Mouse (Mus musculus) cerebellum, postnatal 36 days (tissue): ENCODE measurements around the gene Prrt4.

Experiments used
- DNase-seq, 2 experiments: peaks; one replicate each; pipeline ENCODE4 v3.0.0; 2021 to 2022; ENCODE audit warnings: mixed read lengths in 2 of 2

Prrt4 gene

DNA sequence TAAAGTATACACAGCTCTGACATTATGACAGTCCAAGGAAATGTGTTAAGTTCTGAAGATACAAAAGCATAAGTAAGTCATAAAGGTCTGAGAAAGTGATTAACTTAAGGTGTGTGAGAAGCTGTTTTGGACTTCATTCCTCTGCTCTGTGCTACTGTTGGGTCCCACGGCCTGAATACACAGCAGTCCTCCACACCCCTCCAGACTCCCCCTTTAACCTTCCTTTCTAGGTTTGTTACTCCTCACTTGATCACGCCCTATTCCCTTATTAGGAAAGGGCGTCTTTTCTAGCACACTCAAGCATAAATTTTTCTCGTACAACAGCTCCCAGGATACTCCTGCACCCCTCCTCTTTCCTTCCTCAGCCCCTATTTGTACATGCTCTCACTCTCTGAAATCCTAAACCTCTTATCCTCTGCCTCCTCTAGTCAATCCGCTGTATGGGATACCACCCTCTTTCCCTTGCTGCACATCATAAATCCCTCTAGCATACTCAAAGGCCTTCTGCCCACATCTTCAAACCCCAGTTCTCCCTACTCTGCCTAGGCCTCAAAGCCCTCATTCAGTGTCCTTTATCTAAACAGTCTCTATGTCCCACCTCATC lies 31.9 kb downstream of the Prrt4 start:
- DNase-seq, result no peak

DNA sequence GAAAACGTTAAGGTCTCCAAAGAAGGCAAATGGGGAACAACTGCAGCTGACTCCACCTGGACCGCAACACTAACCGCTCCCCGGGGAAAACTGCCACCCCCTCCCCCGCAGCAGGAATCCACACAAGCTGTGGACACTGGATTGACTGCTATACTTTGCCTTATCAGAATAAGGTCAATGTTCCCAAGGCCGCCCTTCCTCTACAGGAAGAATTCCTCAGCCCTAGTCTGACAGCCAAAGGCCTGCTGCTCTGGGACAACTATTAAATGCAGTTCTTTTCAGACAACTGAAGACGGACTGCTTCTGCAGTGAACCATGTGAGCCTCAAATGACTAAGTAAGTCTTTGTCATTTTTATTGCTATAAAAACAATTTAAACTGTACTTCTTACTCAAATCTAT lies 32.7 kb downstream of the Prrt4 start:
- DNase-seq, result no peak

DNA sequence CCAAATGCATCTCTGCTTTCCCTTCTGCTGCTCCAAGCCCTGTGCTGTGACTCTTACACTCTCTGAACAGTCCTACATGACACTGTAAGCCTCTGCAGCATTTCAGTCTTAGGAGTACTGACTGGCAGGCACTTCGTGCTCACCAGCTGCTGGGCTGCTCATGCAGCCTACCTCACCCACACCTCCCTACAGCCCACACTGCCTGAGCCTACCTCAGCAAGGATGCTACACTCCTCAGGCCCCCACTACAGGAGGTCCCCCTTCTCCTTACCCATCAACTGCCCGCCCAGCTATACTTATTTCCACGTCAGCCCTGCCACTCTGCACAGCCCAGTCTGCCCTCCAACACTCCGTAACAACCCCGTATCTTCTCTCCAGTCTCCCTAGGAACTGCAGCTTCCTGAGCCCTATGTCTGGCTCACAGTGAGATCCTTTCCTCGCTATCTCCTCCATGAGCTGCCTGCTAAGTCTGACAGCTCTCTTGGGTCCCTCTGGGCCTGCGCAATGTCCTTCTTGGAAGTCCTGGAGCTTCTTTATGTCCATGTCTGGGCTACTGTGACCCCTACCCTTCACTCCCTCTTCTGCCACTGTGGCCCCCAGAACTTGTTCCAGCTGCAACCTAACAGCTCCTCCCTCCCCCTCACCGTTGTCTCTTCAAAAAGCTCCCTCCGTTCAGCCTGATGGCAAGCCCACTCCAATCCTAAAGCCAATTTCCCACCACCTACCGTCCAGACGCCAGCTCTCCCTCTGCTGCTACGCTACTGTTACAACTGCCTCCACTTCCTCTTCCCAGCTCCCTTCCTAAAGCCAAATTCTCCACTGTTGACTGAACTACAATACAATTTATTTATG lies 33.7 kb downstream of the Prrt4 start:
- DNase-seq, result no peak

DNA sequence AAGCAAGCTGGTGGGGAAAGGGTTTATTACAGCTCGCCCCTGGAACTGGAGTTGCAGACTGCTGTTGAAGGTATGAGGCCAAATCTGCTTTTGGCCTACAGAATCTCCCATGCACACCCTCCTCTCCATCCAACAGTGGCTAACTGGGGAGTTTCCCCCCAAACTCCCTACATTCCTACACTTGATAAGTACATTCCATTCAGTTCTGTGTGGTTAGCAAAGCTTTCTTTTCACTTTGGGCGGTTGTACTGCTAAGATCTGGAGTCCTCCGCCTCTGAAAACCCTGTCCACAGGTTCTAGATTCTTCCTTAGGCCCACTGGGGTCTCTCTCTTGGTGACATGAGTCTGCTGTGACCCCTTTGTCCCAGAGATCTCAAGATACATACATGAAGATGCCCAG lies 34.4 kb downstream of the Prrt4 start:
- DNase-seq, result no peak

DNA sequence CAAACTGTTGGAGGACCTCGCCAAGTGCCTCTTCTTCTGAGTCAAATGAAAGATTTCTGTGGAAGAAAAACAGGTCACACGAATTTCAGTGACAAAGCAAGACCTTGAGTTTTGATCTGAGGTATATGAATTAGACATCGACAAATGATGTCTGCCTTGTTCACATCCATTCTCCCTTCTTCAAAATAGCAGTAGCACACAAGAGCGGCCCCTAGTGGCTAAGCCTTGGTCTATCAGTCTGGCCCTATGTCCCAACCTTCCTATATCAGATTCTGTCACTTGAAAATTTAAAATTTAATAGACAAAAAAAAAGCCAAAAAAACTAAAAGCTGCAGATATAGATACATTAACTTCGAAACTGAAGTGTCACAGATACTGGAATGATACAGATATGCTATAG lies 35.8 kb downstream of the Prrt4 start:
- peak; percentile 75 for DNase-seq

DNA sequence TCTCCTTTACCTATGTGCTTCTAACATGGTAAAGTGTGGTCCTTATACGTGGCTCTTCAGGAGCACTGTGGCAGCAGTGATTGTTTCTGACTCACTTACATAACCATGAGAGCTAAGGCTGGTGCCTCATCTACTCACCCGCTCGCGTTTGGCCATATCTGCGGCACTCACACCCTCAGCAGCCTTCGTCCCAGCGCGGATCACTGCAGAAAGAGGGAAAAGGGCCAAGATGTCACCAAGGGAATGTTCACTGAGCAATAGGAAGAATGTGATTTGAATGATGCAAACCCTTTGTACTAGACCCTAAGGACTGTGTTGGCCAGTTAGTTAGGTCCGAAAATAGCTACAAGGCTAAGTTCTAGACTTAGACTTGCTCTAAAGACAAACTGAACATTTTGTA lies 41.9 kb downstream of the Prrt4 start:
- no peak for DNase-seq

DNA sequence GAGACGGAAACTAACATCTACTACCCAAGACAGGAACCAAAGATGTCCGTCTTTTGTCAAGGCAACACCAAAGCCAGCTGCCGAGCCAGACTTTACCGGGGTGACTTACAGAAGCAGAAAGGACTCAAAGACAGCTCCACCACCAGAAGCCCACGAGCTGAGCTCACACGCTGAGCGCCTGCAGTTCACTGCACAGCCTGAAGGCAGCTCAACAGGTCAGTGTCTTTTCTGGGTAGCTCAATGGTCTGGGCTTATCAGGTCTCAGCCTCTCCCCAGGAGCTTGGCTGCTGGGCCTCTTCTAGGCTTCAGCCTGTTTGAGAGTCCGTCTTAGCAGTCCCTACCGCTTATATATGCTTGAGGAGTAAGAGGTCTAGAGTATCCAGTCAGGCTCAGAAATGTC lies 46.3 kb downstream of the Prrt4 start:
- DNase-seq, result no peak

DNA sequence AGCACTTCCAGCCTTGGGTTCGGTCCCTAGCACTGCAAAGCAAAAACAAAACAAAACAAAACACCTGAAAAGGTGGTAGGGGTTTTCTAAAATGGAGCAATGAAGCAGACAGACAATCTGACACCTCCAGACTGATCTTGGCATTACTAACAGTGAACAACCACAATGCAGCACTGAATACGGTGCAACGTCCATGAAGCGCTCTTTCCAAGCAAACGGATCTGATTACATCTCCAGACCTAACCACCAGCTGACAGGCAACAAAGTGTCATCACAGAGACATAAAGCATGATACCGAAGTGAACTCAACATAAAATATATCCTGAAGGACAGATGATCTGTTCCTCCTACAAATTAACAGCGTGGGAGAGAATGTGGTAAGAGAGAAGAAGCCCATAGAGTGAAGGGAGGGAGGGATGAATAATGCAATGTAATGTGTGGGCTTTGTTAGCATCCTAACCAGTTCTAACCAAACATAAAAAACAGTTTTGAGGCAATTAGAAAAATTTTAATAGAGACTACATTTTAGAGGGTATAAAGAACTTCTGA lies 52.4 kb downstream of the Prrt4 start:
- no peak for DNase-seq

DNA sequence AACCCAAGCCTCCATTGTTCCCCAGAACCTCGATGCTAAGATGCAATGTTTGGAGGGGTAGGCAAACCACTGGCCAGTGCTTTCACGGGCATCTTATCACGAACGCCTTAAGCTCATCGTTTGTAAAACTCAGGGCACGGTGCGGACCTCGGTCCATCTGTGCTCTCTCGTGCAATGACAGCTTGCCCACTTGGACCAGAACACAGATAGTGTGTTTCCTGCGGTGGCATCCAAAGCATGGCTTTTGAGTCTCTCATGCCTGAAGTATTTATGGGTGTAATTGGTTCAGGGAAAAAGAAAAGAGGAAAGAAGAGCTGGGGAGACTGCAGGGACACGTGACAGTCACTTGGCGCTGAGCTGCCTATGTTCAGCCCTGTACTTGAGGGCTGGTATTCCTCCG lies 59.4 kb downstream of the Prrt4 start:
- peak; percentile 34 to 36 for DNase-seq
